Mouse (Mus musculus) E14TG2a.4 (cell line): Measurements from ENCODE around the gene Lsm7.

ENCODE experiments used
- H3K27me3 ChIP-seq: 2 replicates; pipeline ENCODE4 v1.6.1; 2014; ENCODE audit warnings: low read length, control low read depth; ENCODE audit not compliant: insufficient read depth
- H3K36me3 ChIP-seq: 2 replicates; pipeline ENCODE4 v1.6.1; 2014; ENCODE audit warnings: low read length, control low read depth; ENCODE audit not compliant: insufficient read depth
- H3K4me1 ChIP-seq: replicated peaks from 2 replicates; pipeline ENCODE4 v1.6.1; 2014; ENCODE audit warnings: low read depth, low read length, control low read depth
- H3K4me3 ChIP-seq: replicated peaks from 2 replicates; pipeline ENCODE4 v1.5.1; 2014; ENCODE audit warnings: mild to moderate bottlenecking, low read length
- H3K9me3 ChIP-seq: 2 replicates; pipeline ENCODE4 v1.6.1; 2014; ENCODE audit warnings: low read length, control low read depth
- CTCF ChIP-seq: conservative IDR thresholded peaks from 2 replicates; pipeline ENCODE4 v1.5.1; 2014; ENCODE audit warnings: low read length
- NANOG ChIP-seq: IDR thresholded peaks from 2 replicates; pipeline ENCODE4 v1.6.1; 2014; ENCODE audit warnings: borderline replicate concordance, low read length, mixed read lengths
- POU5F1 ChIP-seq: IDR thresholded peaks from 2 replicates; pipeline ENCODE4 v1.6.1; 2014; ENCODE audit warnings: low read length, borderline replicate concordance

Lsm7 gene

DNA sequence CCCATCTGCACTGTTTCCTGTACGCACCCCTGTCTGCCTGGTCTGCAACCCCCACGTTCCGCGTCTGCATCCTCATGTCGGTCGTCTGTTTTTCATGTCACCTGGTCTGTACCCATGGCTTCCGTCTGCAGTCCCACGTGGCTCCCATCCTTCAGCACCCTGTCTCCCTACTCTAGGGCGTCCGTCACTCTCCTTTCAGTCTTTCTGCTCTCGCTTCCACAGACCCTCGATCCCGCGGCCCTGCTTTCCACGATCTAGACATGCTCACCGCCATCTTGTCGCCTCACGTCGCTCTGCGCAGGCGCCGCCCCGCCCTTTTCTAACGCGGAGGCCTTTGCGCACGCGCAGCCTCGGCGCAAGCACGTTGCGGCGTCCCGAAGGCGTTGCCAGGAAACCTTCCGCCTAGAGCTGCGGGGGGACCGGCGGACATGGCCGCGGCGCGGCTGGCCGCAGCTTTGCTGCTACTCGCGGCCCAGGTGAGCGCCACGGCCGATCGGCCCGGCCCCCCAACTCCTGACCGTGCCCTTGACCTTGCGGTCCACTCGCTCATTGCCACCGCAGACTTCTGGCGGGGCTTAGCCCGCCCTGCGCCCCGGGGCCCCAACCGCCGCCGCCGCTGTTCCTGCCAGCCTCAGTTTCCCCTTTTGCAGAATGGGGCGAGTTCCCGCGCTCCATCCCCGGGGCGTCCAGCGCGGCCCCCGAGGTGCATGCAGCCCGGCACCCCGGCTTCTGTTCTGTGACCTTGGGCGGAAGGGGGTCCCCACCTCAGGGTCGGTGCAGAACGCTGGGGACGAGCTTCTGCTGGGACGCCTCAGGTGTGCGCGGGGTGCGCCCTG is at the start of gene Lsm7, which contains the start of gene Sppl2b:
Gene Lsm7, minus strand, starts transcription at position 297 of the 836 bp plus-strand sequence.
Gene Sppl2b, plus strand, starts transcription at position 363 of the 836 bp plus-strand sequence.
- Histone ChIP-seq H3K4me1 (peaks cover 63% of the 10 kb centered on the region), H3K4me3 (peak within 1 kb of the TSS; percentile 95), H3K36me3 (peaks cover 44% of the 10 kb centered on the region), H3K9me3 (no peaks in the 10 kb centered on the region), H3K27me3 (no peaks in the 10 kb centered on the region)
- TF ChIP-seq CTCF, result no peak
- TF ChIP-seq POU5F1, result no peak
- TF ChIP-seq NANOG, result no peak

DNA sequence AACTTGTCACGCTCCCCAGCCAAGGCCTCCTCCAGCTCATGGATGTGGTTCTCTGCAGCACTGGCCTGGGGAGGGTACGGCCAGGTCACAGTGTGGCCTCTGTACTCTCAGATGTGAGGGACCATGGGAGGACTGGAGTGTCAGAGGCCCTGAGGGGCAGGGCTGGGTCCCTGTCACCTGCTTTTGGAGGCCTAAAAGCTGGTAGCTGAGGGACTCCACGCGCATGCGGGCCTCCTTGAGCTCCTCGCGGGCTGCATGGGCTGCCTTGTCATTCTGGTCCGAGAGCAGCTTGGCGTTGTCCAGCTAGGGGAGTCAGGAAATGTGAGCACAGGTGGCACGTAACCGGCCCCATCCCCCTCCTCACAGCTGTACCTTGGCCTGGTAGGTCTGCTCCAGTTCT is 49.7 kb upstream of the Lsm7 start:
- Histone ChIP-seq H3K4me1 (peaks cover 74% of the 10 kb centered on the region), H3K4me3 (peak overlapping the region; percentile 54), H3K9me3 (no peaks in the 10 kb centered on the region), H3K27me3 (no peaks in the 10 kb centered on the region), H3K36me3 (peaks cover 86% of the 10 kb centered on the region)
- TF ChIP-seq POU5F1, result no peak
- no peak for TF ChIP-seq NANOG
- no peak for TF ChIP-seq CTCF

DNA sequence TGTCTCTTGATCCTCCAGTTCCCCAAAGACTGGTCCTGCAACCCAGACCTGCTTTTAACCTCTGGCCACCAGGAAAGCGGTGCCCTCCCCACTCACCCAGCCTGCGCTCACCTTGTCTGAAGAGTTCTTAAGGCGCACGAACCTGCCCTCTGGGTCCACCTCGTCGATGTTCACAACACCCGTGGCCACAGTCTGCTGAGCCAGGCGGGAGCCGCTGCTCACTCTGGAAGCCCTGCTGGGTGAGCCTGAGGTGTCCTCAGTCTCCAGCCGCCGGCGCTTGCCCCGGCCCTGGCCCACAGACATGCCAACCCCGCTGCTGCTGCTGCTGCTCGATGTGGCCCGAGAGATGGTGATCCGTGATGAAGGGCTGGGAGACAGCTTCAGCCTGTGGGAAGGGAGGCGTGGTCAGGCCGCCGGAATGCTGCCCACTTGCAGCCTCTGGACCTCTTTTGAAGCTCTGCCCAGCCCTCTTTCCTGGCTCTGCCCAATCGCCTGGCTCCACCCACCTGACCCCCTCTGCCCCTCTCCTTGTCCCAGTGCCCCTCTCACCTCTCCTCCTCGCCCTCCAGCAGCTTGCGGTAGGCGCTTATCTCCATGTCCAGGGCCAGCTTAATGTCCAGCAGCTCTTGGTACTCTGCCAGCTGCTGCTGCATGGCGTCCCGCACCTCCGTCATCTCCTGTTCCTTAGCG is 49.1 kb upstream of the Lsm7 start:
- Histone ChIP-seq H3K4me3 (peak overlapping the region; percentile 54), H3K9me3 (no peaks in the 10 kb centered on the region), H3K36me3 (peaks cover 86% of the 10 kb centered on the region), H3K4me1 (peaks cover 76% of the 10 kb centered on the region), H3K27me3 (no peaks in the 10 kb centered on the region)
- no peak for TF ChIP-seq NANOG
- TF ChIP-seq CTCF, result no peak
- TF ChIP-seq POU5F1, result no peak

- Histone ChIP-seq H3K9me3 (no peaks in the 10 kb centered on the region), H3K27me3 (no peaks in the 10 kb centered on the region), H3K36me3 (peaks cover 86% of the 10 kb centered on the region), H3K4me1 (peaks cover 76% of the 10 kb centered on the region), H3K4me3 (no peak overlapping the region)
- no peak for TF ChIP-seq CTCF
- TF ChIP-seq NANOG, result no peak
- no peak for TF ChIP-seq POU5F1
These were observed 48.3 kb upstream of the Lsm7 start for GRCm38 (mm10) chr10:80903282-80903681.

- Histone ChIP-seq H3K4me1 (peaks cover 75% of the 10 kb centered on the region), H3K27me3 (no peaks in the 10 kb centered on the region), H3K4me3 (no peak overlapping the region), H3K36me3 (peaks cover 81% of the 10 kb centered on the region), H3K9me3 (no peaks in the 10 kb centered on the region)
- TF ChIP-seq POU5F1 (no peak), CTCF (no peak), NANOG (no peak)
These were observed 47.4 kb upstream of the Lsm7 start for GRCm38 (mm10) chr10:80902273-80902940.

DNA sequence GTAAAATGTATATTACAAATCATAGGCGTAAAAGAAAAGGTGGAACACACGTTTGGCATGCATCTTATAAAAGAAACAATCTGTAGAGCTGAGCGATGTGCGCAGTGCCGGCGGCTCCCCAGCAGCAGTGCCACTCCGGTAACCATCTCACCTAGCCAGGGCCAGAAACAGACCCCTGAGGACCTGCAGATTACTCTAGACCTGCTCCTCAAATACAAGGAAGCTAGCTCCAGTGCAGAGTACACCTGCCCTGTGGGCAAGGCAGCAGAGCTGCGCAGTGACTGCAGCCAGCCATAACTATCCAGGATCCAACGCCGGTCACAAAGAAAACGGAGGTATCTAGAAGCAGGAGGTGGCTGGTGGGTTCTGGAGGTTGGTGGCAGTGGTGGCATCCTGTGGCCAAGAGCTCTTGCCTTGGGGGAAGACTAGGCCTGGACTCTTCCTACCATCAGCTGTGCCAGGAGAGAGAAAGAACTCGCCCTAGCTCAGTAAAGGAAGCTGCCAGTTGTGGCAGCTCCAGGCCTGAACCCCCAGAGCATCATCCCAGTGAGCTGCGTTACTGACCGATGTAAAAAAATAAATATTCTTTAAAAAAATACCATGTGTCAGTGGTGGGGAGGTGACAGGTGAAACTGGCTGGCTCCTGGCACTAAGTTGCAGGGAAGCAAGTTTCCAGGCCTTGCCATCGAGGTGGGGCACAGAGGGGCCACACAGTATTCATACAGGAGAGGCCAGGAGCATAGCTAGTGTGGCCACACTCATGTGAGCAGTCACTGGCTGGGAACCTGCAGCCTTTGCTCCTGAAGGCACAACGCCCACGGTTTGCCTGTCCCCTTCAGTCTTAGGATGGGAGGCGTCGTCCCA is 46.6 kb upstream of the Lsm7 start:
- Histone ChIP-seq H3K4me3 (no peak overlapping the region), H3K9me3 (no peaks in the 10 kb centered on the region), H3K4me1 (peaks cover 78% of the 10 kb centered on the region), H3K27me3 (no peaks in the 10 kb centered on the region), H3K36me3 (peaks cover 77% of the 10 kb centered on the region)
- TF ChIP-seq POU5F1 (no peak), NANOG (no peak), CTCF (no peak)

GRCm38 (mm10) chr10:80900318-80901247 is 45.6 kb upstream of the Lsm7 start, which contains the start of gene Timm13:
TSS of gene Timm13 (minus strand) at chr10:80900969.
- Histone ChIP-seq H3K9me3 (no peaks in the 10 kb centered on the region), H3K4me3 (peak within 1 kb of the TSS; percentile 98), H3K4me1 (peaks cover 79% of the 10 kb centered on the region), H3K27me3 (no peaks in the 10 kb centered on the region), H3K36me3 (peaks cover 67% of the 10 kb centered on the region)
- no peak for TF ChIP-seq NANOG
